Mouse (Mus musculus) heart, postnatal 36 days (tissue): ENCODE results near the gene Ppp6r3. TPM values are rescaled to one million over a fixed set of nuclear protein-coding genes. Genes with fewer than 3 reads are reported as not detected.
"Not testable (repeated sequence)": the region's sequence is repeated elsewhere in the genome, so short reads cannot be mapped to it uniquely, and the experiment has no call there.

Experiments used
- DNase-seq, 2 experiments: peaks; one replicate each; pipeline ENCODE4 v3.0.0; 2021 to 2022
- intact Hi-C: fragments of 180-260 bp; cut with DNase I; formaldehyde crosslinking; loops from one replicate; pipeline ENCODE4 v1.15.1; 2025
- total RNA-seq, 2 experiments: library from RNA; stranded (reverse); gene quantifications; 2 replicates each; pipeline ENCODE4 v1.2.3; 2021

Gene Ppp6r3
- total RNA-seq = 10 to 100 TPM; 71.5 to 77.8 TPM

DNA sequence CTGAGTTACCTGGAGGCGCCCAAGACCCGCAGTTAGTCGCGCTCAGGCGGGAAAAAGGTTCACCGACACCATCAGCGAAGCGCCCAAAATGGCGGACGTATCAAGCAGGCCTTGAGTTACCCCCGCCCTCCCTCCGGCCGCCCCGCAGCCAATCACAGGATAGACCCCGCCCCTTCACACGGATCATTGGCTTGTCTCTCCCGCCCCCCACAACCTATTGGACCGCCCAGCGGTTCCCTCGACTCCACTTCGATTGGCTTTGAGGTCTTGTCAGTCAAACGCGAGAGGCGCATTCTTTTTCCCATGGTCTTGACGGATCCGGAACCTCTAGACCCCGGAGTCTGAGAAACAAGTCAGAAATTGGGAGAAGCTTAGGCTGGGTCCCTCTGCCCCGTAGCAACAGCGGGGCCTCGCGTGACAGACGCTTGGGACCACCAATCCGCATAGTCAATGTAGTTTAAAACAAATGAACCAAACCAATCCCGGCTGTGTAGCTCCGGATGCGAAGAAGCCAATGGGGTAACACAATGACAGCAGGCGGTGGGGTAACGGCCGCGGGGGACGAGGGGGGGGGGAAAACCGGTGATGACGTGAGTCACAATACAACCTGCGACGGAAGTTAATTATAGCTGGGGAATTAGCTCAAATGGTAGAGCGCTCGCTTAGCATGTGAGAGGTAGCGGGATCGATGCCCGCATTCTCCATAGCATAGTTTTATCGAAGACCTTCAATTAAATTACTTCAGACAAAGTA is at the start of gene Ppp6r3:
TSS of gene Ppp6r3 (minus strand) at position 118 of the 753 bp plus-strand sequence.
- DNase-seq = peak; percentile 96 to 97
- intact Hi-C loops = loop anchor here (10.0 kb wide), 1 partner anchor 251 kb away; the partner anchor contains the start of gene Cpt1a

DNA sequence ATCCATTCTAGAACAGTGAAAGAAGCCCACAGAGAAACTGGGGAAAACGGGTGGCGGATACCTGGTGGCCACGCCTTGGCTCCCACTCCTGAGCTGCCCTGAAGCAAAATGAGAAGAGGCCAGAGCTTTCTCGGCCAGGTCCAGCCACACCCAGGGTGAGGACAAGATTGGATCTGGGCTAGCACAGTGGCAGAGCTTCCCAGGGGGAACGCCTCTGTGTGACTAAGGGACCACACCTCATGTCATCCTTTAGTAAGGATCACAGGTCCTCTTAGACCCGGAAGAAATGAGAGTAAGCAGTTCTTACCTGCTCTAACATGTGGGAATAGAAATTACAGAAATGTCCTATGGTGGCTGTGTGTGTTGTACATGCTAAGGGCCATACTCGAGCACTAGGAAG is 49.6 kb upstream of the Ppp6r3 start:
- intact Hi-C loops = no loop called here
- DNase-seq = no peak

DNA sequence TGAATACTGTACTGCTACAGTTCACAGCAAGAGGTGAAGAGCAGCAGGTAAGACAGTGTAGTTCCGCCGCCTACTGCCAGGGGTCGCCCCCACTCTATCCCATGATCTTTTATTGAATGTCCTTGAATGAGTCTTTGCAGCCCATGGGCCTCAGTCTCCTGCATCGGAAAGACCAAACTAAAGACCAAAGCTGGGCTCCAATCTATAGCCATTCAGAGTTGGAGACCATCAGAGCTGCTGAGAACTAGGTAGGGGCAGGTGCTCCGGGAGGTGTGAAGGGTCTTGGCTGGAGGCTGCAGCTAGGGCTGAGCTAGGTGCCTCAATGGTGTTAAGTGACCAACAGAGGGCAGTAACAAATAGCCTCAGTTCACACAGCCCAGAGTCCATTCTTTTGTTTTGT is 48.3 kb upstream of the Ppp6r3 start:
- DNase-seq = peak; percentile 72

DNA sequence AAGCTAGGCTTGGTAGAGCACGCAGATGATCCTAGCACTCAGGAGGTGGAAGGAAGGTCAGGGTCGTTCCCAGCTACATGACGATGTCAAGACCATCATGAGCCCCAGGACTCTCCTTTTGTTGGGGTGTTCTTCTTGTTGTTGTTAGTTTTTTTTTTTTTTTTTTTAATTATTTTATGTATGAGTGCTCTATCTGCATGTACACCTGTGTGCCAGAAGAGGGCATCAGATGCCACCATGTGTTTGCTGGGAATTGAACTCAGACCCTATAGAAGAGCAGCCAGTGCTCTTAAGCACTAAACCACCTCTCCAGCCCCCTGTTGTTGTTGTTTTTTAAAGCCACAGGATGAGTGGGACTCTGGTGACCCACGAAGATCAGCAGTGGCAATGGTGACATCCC is 47.7 kb upstream of the Ppp6r3 start:
- intact Hi-C loops = loop anchor here (1.0 to 2.0 kb wide), 2 partner anchors 77 to 96 kb away; no protein-coding TSS in a partner anchor
- no peak for DNase-seq

More for the DNA sequence above, 48.3 kb upstream of the Ppp6r3 start:
- intact Hi-C loops = loop anchor here (1.0 to 2.0 kb wide), 3 partner anchors 73 to 95 kb away; no protein-coding TSS in a partner anchor

DNA sequence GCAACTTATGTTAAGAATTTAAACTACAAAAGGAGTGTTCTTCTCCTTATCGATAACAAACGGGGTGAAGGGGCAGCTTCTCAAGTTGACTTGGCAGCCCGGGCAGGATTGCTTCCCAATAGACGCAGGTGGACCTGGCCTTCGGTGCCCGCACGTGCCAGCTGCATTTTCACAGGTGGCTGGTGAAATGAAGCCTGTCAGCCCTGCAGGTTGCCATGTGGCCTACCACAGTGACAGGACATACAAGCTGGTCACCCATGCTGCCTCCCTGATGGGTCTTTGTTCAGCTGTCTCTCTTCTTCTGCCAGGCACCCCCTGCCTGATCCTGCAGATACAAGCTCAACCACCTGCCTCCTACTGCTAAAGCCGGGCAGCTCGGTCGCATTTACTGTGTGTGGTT is 45.3 kb upstream of the Ppp6r3 start:
- DNase-seq = no peak
- intact Hi-C loops = no loop called here

DNA sequence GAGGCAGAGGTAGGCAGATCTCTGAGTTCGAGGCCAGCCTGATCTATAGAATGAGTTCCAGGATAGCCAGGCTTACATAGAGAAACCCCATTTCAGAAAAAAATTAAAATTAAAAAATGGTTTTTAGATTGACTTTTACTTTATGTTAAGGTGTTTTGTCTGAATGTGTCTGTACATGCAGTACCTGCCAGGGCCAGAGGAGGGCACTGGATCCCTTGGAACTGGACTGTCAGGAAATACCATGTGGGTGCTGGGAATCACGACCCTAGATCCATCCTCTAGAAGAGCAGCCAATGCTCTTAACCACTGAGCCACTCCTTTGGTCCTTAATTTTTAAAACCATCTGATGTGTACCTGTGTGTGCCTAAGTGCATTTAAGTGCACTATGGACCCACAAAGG is 43.8 kb upstream of the Ppp6r3 start:
- intact Hi-C loops = no loop called here

DNA sequence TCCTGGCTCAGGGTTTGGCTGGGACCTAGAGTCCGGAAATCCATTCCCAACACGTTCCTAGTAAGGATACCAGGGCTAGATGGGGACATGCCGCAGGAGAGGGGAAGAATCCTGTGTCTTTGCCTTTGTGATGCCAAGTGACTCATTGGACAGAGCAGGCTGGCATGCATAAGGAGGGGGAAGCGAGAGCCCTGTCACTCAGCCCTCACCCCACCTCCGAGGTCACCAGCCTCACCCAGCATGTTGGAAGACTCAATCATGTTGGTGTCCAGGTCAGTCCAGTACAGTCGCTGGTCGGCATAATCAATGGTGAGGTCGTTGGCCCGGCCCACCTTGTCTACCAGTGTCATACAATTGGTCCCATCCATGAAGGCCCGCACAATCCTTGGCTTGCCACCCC is 38.4 kb upstream of the Ppp6r3 start:
- intact Hi-C loops = no loop called here
- DNase-seq = no peak

More for the DNA sequence above, 43.8 kb upstream of the Ppp6r3 start:
- no peak for DNase-seq

DNA sequence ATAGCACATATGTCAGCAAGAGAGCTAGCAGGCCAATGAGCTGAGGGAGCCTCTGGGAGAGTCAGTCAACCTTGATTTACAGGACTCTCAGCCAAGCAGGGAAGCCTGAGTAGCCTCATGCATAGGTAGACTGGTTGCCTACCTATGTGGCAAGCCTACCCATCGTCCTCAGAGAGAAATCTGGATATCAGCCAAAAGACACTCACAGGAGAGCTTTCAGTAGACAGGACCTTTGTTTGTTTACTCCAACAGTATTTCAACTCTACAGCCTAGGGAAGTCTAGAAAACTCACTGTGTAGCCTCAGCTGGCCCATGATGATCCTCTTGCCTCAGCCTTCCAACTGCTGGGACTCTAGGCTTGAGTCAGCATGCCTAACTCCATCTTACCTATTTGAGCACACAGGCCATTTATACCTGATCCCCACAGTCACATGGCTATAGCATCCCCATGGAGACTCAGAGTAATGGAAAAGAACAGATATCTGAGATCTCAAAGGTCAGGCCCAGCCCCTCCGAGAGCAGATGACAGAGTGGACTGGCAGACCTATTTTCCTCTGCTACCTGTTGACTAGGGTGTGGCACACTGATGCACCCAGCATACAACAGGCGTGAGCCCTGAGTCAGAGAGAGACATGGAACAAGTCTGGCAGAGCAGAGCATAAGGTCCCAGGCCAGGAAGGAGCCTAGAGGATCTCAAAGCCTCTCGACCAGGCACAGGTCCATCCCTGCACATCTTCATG is 37.2 kb upstream of the Ppp6r3 start:
- no peak for DNase-seq
- intact Hi-C loops = no loop called here

DNA sequence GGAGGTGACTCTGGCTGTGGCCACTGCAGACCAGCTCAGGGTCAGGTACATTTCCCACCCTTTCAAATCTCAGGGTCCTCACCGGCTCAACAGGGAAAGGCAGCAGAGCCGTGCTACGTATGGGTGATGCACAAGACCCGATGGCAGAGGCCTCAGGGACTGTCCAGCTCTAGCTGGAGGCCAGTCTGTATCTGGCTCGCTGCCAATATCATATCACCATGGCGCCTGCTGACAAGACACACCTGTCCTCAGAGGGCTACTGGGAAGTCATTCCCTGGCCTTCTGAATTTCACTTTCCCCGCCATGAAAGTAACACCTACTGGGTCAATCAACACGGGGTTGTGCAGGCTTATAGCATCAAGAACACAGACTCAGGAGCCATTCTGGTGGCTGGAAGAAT is 36.2 kb upstream of the Ppp6r3 start:
- intact Hi-C loops = no loop called here
- DNase-seq = no peak

DNA sequence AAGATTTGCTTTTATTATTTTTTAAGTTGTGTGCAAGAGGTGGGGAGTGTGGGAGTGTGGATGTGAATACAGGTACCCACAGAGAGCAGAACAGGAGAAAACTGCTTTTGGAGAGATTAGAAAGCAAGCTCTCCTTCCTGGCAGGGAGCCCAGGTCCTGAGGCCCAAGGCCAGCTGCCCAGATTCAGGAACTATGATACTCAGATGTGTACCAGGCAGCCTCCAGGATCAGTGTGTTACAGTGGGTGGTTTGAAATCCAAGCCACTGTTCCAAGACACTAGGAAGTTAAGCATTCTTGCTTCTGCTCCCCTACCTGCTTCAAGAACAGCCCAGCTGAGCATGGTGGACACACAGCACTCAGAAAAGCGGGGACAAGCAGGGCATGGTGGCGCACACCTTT is 35.3 kb upstream of the Ppp6r3 start:
- no peak for DNase-seq
- intact Hi-C loops = no loop called here

DNA sequence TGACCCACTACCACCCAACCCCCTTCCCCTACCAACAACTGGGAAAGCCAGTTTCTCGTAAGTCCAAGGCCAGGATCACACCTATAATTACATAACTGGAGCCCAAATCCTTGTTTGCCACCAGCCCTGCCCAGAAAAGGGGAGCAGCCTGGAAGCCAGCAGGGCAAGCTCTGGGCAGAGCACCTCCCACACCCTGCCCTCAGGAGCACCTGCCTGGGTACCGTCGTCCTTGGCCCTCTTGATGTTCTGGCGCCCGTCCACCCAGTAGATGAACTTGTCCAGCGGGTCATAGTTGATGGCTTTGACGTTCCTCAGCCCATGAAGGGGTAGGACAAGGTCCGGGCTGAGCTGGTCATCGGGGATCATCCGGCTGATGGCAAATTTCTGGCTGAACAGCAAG is 34.3 kb upstream of the Ppp6r3 start:
- no peak for DNase-seq
- intact Hi-C loops = no loop called here

DNA sequence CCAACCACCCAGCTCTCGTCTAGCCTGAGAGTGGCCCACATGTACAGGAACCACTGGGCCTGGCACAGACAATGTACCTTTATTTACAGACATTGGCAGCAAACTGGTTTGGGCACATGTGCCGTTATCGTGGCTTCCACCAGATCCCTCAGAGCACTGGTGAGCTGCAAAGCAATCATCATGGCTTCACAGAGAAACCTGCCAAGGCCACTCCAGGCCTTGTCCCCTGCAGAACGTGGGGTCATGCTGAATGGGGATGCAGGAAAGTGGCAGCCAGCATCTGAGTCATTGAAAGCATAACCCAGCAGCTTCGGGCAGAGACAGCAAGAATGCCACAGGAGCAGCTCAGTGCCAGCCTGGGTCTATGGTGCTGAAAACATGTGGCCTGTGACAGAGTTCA is 18.8 kb upstream of the Ppp6r3 start:
- DNase-seq = no peak
- intact Hi-C loops = no loop called here

DNA sequence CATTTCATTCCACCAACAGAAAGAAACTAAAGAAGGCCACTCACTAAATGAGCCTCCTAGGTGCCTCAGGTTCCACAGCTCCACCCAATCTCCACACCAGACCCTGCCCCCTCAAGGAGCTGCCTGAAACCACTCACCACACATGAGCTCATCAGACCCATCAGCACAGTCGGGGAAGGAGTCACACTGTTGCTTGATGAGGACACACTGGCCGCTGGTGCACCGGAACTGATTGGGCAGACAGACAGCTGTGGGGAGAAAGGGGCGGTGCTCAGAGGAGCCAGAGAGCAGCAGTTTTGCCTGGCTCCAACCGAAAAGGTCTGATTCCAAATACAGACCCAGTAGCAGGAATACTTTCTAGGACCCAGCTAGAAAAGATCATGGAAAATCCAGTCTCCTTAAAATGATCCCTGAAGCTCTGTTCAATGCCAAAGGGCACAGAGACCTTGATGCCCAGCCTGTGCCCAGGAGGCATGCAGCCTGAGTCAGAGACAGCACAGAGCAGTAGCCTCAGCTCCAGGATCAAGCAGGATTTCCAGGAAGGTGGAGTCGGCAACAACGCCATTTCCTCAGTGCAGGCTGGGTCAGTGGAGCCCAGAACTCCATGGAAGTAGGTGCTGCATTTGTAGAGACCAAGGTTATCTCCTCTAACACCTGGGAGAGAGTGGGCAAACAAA is 18.0 kb upstream of the Ppp6r3 start:
- intact Hi-C loops = no loop called here
- no peak for DNase-seq

DNA sequence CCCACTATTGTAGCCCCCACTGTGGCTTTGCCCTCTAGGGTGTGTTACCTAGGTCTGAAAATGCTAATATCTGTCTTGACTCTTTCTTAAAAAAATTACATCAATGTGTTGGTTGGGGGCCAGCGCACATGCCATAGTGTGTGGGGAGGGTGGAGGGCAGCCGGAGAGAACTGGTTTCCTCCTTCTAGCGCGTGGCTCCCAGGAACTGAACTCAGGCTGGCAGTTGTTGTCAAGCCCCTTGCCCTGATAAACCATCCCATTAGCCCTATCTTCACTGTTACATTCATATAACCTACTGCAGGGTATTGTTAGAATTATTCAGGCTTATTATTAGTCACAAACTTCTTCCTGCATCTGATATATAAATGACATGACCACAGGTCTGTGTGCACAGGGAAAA is 14.4 kb upstream of the Ppp6r3 start:
- intact Hi-C loops = no loop called here
- no peak for DNase-seq

DNA sequence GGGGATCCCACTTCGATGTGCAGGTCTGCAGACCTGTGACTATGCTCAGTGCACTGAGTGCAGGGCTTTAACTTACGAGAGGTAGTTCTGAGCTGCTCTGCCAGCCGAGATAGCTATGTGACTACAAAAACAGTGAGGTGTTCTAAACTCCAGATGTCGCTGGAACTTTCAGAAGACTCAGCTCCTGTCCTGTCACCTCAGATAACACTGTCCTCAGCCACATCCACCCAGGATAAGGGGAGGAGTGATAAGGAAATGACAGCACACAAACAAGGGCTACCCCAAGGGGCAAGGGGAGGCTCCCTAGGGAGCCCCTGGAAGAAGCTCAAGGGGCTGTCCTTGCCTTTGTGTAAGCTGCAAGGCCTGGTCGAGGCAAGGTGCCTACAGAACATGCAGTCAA is 14.0 kb upstream of the Ppp6r3 start:
- DNase-seq = no peak
- intact Hi-C loops = no loop called here

DNA sequence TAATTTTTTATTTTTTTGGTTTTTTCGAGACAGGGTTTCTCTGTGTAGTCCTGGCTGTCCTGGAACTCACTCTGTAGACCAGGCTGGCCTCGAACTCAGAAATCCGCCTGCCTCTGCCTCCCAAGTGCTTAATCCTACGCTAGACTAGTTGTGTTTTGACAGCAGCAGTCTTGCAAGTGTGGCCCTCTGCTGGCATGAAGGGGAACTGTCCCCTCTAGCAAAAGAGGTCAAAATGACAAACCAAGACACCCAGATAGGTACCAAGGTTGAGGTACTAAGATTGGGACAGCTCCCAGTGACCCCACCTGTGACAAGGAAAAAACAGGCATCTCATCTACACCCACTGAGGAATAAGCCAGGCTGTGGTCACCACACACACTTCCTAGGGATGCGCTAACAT is 12.2 kb upstream of the Ppp6r3 start:
- intact Hi-C loops = not testable (repeated sequence)
- peak in 1 of 2 experiments; percentile 49 for DNase-seq

DNA sequence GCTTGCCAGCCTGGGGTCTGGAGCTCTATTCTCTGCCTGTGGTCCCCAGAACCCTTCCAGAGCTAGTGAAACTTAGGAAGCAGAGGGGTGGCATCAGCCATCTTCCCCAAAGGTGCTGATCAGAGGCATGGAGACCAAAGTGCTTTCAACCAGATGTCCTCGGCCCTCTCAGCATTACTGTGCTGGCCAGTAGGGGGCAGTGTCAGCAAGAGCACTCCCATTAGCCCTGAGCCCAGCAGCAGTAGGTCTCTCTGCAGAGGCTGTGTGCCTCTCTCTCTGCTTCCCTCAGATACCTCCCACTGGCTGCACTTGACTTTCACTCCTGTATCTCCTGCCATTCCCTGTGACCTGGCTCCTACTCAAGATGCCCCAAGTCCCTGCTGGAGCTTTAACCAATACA is 11.0 kb upstream of the Ppp6r3 start:
- DNase-seq = peak; percentile 46 to 59
- intact Hi-C loops = no loop called here

DNA sequence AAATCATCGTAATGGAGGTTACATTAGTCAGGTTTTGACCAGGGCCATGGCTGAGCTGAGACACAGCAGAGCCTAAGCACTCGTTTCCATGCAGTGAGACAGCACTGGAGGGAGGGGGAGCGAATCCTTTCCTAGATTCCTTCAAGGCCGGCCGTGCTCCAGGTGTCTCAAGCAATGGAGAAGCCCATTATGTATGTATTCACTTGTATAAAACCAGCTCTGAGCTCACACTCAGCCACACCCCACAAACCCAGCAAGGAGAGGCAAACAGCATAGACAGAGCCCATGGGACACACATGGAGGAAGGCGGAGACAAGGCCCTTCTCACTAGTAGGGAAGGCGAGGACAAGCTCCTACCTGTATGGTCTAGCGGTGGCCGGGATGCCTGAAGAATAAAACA is 10.5 kb upstream of the Ppp6r3 start:
- no peak for DNase-seq
- intact Hi-C loops = no loop called here

DNA sequence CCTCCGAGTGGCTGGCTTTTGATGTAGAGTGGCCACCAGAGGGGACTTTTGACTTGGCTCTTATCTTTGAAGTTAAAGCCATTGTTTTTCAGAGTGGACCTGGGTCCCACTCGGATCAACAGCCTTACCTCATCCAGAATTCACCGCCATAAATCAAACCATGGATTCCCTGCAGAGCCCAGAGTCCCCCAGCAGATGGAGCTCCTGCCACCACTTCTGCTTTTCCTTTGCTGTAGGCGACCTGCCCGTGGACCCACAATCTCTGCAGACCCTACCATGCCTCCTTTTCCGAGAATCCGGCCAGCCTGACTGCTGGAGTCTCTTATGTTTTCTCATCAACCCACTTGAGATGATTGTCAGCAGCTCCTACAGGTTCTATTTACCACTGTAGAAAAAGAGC is 5.8 kb upstream of the Ppp6r3 start:
- intact Hi-C loops = no loop called here
- DNase-seq = peak; percentile 56 to 67

DNA sequence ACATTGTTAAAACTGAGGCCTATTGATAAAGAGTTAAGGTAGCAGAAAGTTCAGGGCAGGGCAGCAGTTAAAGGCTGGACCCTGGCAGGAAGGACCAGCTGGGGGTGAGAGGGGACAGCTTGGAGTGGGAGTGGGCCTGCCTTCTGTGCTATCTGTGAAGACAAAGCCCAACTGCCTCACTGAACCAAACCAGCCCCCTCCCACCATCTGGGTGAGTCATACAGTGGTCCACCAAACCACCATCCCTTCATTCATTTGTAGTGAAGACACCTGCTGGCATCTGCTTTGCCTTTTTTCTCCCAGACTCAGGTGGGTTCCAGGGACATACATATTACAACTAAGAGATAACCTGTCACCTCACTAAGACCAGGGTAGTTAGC is 2.4 kb upstream of the Ppp6r3 start:
- intact Hi-C loops = loop anchor here (10.0 kb wide), 1 partner anchor 253 kb away; the partner anchor contains the start of gene Cpt1a
- DNase-seq = no peak

DNA sequence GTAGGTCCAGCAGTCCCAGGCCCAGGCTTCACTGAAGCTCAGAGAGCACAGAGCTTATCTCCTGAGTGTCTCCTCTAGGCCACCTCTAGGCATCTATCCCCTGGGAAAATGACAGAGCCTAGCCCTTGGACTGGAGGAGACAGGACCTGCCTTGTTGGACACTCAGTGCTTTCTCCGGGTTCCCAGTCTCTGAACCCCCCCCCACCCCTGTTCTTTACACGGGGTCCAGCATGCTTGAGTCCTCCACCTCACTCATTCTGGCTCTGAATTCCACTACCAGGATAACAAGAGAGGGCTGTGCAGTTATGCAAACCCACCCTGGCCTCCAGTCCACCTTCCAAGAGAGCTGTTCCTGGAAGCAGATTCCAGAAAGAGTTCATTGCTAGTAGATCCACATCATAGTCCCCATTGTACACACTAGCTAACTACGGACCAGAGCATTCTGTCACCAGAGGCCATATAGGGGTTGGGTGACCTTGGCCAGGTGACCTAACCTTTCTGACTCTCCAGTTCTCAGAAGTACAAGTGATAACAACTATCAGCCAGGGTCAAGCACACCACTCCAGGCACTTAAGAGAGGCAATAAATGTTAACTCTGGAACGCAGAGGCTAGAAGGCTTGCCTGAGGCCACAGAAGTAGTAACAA is 1.8 kb upstream of the Ppp6r3 start:
- intact Hi-C loops = loop anchor here (10.0 kb wide), 1 partner anchor 253 kb away; the partner anchor contains the start of gene Cpt1a
- no peak for DNase-seq
